Mouse (Mus musculus) megakaryocyte, embryonic 14.5 days (primary cell): Measurements from ENCODE around the gene Arid3a. TPM values are rescaled to one million over a fixed set of nuclear protein-coding genes. Genes with fewer than 3 reads are reported as not detected.

Experiments
- H3K27me3 ChIP-seq: replicated peaks from 2 replicates; pipeline ENCODE3; 2012; ENCODE audit warnings: inconsistent platforms
- H3K36me3 ChIP-seq: replicated peaks from 2 replicates; pipeline ENCODE3; 2012; ENCODE audit warnings: low read length, inconsistent platforms, mixed read lengths
- H3K4me1 ChIP-seq: 2 replicates; pipeline ENCODE4 v1.6.1; 2012; ENCODE audit warnings: inconsistent platforms
- H3K4me3 ChIP-seq: replicated peaks from 2 replicates; pipeline ENCODE3; 2012; ENCODE audit warnings: moderate library complexity, mild to moderate bottlenecking, inconsistent platforms
- H3K9me3 ChIP-seq: 2 replicates; pipeline ENCODE4 v1.6.1; 2012; ENCODE audit warnings: inconsistent platforms
- FLI1 ChIP-seq: IDR thresholded peaks from 2 replicates; pipeline ENCODE4 v1.6.1; 2012; ENCODE audit warnings: low read length, inconsistent platforms, mixed read lengths
- GATA1 ChIP-seq: IDR thresholded peaks from 3 replicates; pipeline ENCODE4 v1.6.1; 2012; ENCODE audit warnings: mixed read lengths, low read length, inconsistent platforms, borderline replicate concordance
- polyA plus RNA-seq: library from polyadenylated mRNA; stranded (reverse); fragments of >175 nt; gene quantifications from 2 replicates; pipeline ENCODE4 v1.2.3, GENCODE M21; 2012; ENCODE audit warnings: low replicate concordance; ENCODE audit not compliant: insufficient read depth

Arid3a gene
- polyA plus RNA-seq, 1 experiment, result 89.7 TPM

GRCm38 (mm10) chr10:79994397-79995115 lies 67.7 kb downstream of the Arid3a start:
- Histone ChIP-seq H3K27me3 (no peaks in the 10 kb centered on the region), H3K36me3 (peaks cover 85% of the 10 kb centered on the region), H3K4me1 (peaks cover 85% of the 10 kb centered on the region), H3K9me3 (peaks cover 15% of the 10 kb centered on the region), H3K4me3 (peak overlapping the region; percentile 82)
- TF ChIP-seq FLI1, result no peak
- no peak for TF ChIP-seq GATA1

DNA sequence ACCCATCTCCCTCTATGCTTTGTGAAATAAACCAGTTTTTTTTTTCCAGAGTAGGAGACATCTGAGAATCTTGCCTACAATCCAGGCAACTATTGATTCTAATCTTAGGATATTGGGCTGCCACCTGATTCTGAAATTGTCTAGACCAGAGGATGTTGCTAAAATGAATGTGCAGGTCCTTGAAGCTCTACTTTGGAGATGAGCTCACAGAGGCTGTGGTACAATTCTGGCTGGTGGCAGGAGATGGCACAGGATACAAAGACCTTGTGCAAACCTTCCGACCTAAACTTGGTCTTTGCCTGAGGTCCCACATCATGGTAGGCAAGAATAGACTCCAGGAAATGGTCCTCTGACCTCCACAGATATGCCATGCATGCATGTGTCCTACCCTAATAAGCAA lies 68.8 kb downstream of the Arid3a start:
- Histone ChIP-seq H3K9me3 (peaks cover 15% of the 10 kb centered on the region), H3K36me3 (peaks cover 88% of the 10 kb centered on the region), H3K4me3 (peak overlapping the region; percentile 98), H3K4me1 (peaks cover 86% of the 10 kb centered on the region), H3K27me3 (no peaks in the 10 kb centered on the region)
- TF ChIP-seq FLI1 (no peak), GATA1 (no peak)

- Histone ChIP-seq H3K9me3 (peaks cover 10% of the 10 kb centered on the region), H3K36me3 (peaks cover 88% of the 10 kb centered on the region), H3K4me1 (peaks cover 86% of the 10 kb centered on the region), H3K27me3 (no peaks in the 10 kb centered on the region), H3K4me3 (peak within 1 kb of the TSS; percentile 98)
- TF ChIP-seq FLI1 (no peak; the same call in 1 of the 2 replicates), GATA1 (no peak)
Measured at GRCm38 (mm10) chr10:79996272-79997033, 69.6 kb downstream of the Arid3a start, which contains the start of gene Abca7. Abca7 (plus strand) TSS chr10:79996494.

- Histone ChIP-seq H3K9me3 (peaks cover 5% of the 10 kb centered on the region), H3K36me3 (peaks cover 88% of the 10 kb centered on the region), H3K27me3 (no peaks in the 10 kb centered on the region), H3K4me1 (peaks cover 87% of the 10 kb centered on the region), H3K4me3 (peak overlapping the region; percentile 98)
- TF ChIP-seq GATA1 (no peak), FLI1 (no peak)
Measured at GRCm38 (mm10) chr10:79997034-79997760, 70.4 kb downstream of the Arid3a start.

DNA sequence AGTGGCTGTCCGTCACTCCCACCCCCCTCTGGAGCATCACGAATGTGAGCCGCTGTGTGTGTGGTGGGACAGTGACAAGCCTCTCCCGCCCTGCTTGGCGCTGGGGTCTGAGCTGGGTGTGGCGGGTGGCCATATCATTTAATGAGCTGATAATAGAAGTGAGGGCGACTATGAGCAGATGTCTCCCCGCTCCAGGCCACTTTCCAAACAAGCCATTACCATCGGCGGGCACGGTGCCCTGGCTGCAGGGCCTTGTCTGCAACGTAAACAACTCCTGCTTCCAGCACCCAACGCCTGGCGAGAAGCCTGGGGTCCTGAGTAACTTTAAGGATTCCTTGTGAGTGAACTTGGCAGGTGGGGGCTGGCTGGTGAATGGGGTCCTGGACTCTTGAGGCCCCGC lies 71.0 kb downstream of the Arid3a start:
- H3K36me3 ChIP-seq, result peaks cover 88% of the 10 kb centered on the region
- H3K4me3 ChIP-seq, result peak overlapping the region; percentile 98
- peaks cover 88% of the 10 kb centered on the region for H3K4me1 ChIP-seq

DNA sequence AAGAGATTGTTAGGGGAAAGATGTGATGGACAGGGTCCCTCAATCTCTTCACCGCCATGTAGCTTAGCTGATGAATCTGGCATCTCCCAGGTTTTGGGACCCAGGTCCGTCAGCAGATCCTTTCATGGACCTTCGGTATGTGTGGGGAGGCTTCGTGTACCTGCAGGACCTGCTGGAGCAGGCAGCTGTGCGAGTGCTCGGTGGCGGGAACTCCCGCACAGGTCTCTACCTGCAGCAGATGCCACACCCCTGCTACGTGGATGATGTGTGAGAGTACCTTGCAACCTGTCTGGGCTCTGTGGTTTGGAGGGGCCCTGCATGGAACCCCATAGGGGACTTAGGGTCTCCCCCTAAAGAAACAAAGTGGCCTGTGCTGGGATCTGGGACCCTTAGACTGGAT lies 75.1 kb downstream of the Arid3a start:
- H3K4me1 ChIP-seq, result peaks cover 89% of the 10 kb centered on the region
- no peak for TF ChIP-seq FLI1
- no peak for TF ChIP-seq GATA1
- no peaks in the 10 kb centered on the region for H3K9me3 ChIP-seq
- no peak overlapping the region for H3K4me3 ChIP-seq
- H3K36me3 ChIP-seq, result peaks cover 96% of the 10 kb centered on the region
- H3K27me3 ChIP-seq, result no peaks in the 10 kb centered on the region

More for the DNA sequence above, 71.0 kb downstream of the Arid3a start:
- H3K9me3 ChIP-seq, result no peaks in the 10 kb centered on the region
- H3K27me3 ChIP-seq, result no peaks in the 10 kb centered on the region
- TF ChIP-seq FLI1, result no peak
- TF ChIP-seq GATA1, result no peak

DNA sequence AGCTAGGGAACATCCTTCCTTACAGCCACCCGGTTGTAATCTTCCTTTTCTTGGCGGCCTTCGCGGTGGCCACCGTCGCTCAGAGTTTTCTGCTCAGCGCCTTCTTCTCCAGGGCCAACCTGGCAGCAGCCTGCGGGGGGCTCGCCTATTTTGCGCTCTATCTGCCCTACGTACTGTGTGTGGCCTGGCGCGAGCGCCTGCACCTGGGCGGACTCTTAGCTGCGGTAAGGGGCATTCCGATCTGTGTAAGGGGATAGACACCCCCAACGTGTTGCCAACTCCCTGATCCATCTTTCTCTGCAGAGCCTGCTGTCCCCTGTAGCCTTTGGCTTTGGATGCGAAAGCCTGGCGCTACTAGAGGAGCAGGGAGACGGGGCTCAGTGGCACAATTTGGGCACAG lies 76.0 kb downstream of the Arid3a start:
- Histone ChIP-seq H3K4me3 (peak overlapping the region; percentile 82), H3K36me3 (peaks cover 100% of the 10 kb centered on the region), H3K9me3 (no peaks in the 10 kb centered on the region), H3K4me1 (peaks cover 92% of the 10 kb centered on the region), H3K27me3 (no peaks in the 10 kb centered on the region)
- TF ChIP-seq GATA1 (no peak), FLI1 (no peak)

GRCm38 (mm10) chr10:80003374-80004232 lies 76.8 kb downstream of the Arid3a start:
- H3K4me3 ChIP-seq, result peak overlapping the region; percentile 82
- no peaks in the 10 kb centered on the region for H3K27me3 ChIP-seq
- no peaks in the 10 kb centered on the region for H3K9me3 ChIP-seq
- H3K4me1 ChIP-seq, result peaks cover 92% of the 10 kb centered on the region
- peaks cover 100% of the 10 kb centered on the region for H3K36me3 ChIP-seq
- TF ChIP-seq GATA1 (no peak), FLI1 (no peak)

DNA sequence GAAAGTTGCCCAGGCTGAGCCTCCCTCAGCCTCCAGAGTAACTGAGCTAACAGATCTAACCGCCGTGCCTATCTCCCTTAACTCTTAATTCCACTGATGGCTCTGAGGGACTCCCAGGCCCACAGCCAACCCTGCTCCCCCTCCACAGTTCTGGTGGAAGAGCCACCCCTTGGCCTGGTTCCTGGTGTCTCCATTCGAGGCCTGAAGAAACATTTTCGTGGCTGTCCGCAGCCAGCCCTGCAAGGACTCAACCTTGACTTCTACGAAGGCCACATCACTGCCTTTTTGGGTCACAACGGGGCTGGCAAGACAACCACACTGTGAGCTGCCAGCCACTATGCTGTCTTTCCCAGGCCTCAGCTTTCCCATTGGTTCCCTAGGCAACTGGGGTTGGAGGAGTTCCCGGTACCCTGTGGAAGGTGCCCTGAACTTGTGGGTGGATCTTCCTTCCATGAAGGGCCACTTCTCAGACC lies 77.4 kb downstream of the Arid3a start:
- peaks cover 100% of the 10 kb centered on the region for H3K36me3 ChIP-seq
- TF ChIP-seq FLI1 (no peak), GATA1 (no peak)
- H3K4me1 ChIP-seq, result peaks cover 89% of the 10 kb centered on the region

More for the DNA sequence above, 77.4 kb downstream of the Arid3a start:
- Histone ChIP-seq H3K4me3 (no peak overlapping the region), H3K27me3 (no peaks in the 10 kb centered on the region), H3K9me3 (no peaks in the 10 kb centered on the region)

Other genes starting within 250 kb of the Arid3a start
- 451 and 1,194 TPM in 2 replicates for gene Cdc34, start 244.8 kb upstream of the Arid3a start, polyA plus RNA-seq
- 1.4 and 2.2 TPM in 2 replicates for gene Gzmm, start 238.0 kb upstream of the Arid3a start, polyA plus RNA-seq
- 2,144 and 3,272 TPM in 2 replicates for gene Bsg, start 222.6 kb upstream of the Arid3a start, polyA plus RNA-seq
- gene Hcn2, start 210.4 kb upstream of the Arid3a start, polyA plus RNA-seq, result 1.5 and 1.8 TPM in 2 replicates
- gene Polrmt, start 180.5 kb upstream of the Arid3a start, polyA plus RNA-seq, result 11.1 and 25.3 TPM in 2 replicates
- gene Fgf22, start 172.0 kb upstream of the Arid3a start, polyA plus RNA-seq, result not detected in 2 replicates
- gene Rnf126, start 160.1 kb upstream of the Arid3a start, polyA plus RNA-seq, result 302 and 542 TPM in 2 replicates
- 1.6 TPM in 1 of 2 replicates, not detected in the other for gene Fstl3, start 149.8 kb upstream of the Arid3a start, polyA plus RNA-seq
- gene Prss57, start 136.1 kb upstream of the Arid3a start, polyA plus RNA-seq, result 0.70 TPM in 1 of 2 replicates, not detected in the other
- gene Palm, start 133.5 kb upstream of the Arid3a start, polyA plus RNA-seq, result 39.0 and 54.6 TPM in 2 replicates
- gene Misp, start 106.1 kb upstream of the Arid3a start, polyA plus RNA-seq, result 1.5 and 2.5 TPM in 2 replicates
- gene Ptbp1, start 72.6 kb upstream of the Arid3a start, polyA plus RNA-seq, result 849 and 1,831 TPM in 2 replicates
- 96.7 and 434 TPM in 2 replicates for gene Prtn3, start 52.6 kb upstream of the Arid3a start, polyA plus RNA-seq
- 0.80 and 16.9 TPM in 2 replicates for gene Plppr3, start 52.4 kb upstream of the Arid3a start, polyA plus RNA-seq
- gene Elane, start 40.8 kb upstream of the Arid3a start, polyA plus RNA-seq, result 5.6 and 23.2 TPM in 2 replicates
- gene Cfd, start 36.2 kb upstream of the Arid3a start, polyA plus RNA-seq, result not detected in 2 replicates
- gene Med16, start 18.1 kb upstream of the Arid3a start, polyA plus RNA-seq, result 32.2 and 85.7 TPM in 2 replicates
- gene Gm26602, start 16.2 kb upstream of the Arid3a start, polyA plus RNA-seq, result not detected in 2 replicates
- gene Kiss1r, start 10.1 kb upstream of the Arid3a start, polyA plus RNA-seq, result 2.7 and 4.5 TPM in 2 replicates
- 418 and 597 TPM in 2 replicates for gene R3hdm4, start 5.8 kb upstream of the Arid3a start, polyA plus RNA-seq
- gene Wdr18, start 33.1 kb downstream of the Arid3a start, polyA plus RNA-seq, result 22.2 and 23.8 TPM in 2 replicates
- gene Grin3b, start 43.7 kb downstream of the Arid3a start, polyA plus RNA-seq, result not detected in 2 replicates
- gene Tmem259, start 57.3 kb downstream of the Arid3a start, polyA plus RNA-seq, result 293 and 686 TPM in 2 replicates
- 1,011 and 1,303 TPM in 2 replicates for gene Cnn2, start 61.5 kb downstream of the Arid3a start, polyA plus RNA-seq
- 47.4 and 62.2 TPM in 2 replicates for gene Abca7, start 69.5 kb downstream of the Arid3a start, polyA plus RNA-seq
- 375 and 477 TPM in 2 replicates for gene Arhgap45, start 89.6 kb downstream of the Arid3a start, polyA plus RNA-seq
- 147 and 260 TPM in 2 replicates for gene Polr2e, start 112.8 kb downstream of the Arid3a start, polyA plus RNA-seq
- 3,942 and 9,172 TPM in 2 replicates for gene Gpx4, start 120.1 kb downstream of the Arid3a start, polyA plus RNA-seq
- gene Sbno2, start 178.5 kb downstream of the Arid3a start, polyA plus RNA-seq, result 151 and 347 TPM in 2 replicates
- 153 and 200 TPM in 2 replicates for gene Stk11, start 188.8 kb downstream of the Arid3a start, polyA plus RNA-seq
- gene Atp5d, start 211.6 kb downstream of the Arid3a start, polyA plus RNA-seq, result 1,192 and 1,533 TPM in 2 replicates
- gene Cbarp, start 213.8 kb downstream of the Arid3a start, polyA plus RNA-seq, result 4.8 and 11.7 TPM in 2 replicates
- 171 and 203 TPM in 2 replicates for gene Midn, start 221.2 kb downstream of the Arid3a start, polyA plus RNA-seq
- gene Cirbp, start 238.9 kb downstream of the Arid3a start, polyA plus RNA-seq, result 27.7 and 39.5 TPM in 2 replicates
- gene 1600002K03Rik, start 245.9 kb downstream of the Arid3a start, polyA plus RNA-seq, result 3.0 and 7.7 TPM in 2 replicates